Comparison of ENCODE assay signal across 1 mouse cellular context in the genomic region with DNA sequence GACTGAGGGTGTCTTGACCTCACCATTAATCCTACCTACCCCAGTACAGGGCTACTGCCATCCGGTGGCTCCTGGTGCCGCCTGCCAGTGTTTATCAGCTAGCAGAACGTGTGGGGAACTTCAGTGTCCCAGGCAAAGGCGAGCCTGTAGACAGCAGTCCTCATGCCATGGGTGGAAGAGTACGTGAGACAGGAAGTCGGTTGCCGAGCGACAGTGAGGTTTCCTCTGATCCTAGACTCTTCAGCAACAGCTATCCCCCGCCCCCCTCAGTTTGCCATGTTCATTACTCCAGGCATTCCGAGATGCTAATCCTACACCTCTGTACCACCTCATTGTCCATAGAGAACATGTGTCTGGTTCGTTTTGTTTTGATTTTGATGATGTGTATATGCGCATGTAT.
TF ChIP-seq lines count a peak whose summit lies in the region.

No protein-coding gene starts in this region.

TF ChIP-seq in CH12.LX, 34 proteins besides CTCF, POLR2A, EP300 and RAD21 (continued from another document):
- TF ChIP-seq ZNF384 (IDR thresholded peaks at IDR 0.05; ENCODE audit: low read depth, low read length) (no peak), KAT2A (IDR thresholded peaks at IDR 0.05; ENCODE audit: insufficient replicate concordance, low read length) (no peak)
TF ChIP-seq in CH12.LX: peak in this region for 0.
